Mouse (Mus musculus) liver, embryonic 16.5 days (tissue): Measurements from ENCODE around the gene Yy2. TPM values are rescaled to one million over a fixed set of nuclear protein-coding genes. Genes with fewer than 3 reads are reported as not detected.

ENCODE experiments used
- ATAC-seq: fragments of 200-750 bp; cut with Nextera tagmentation; 2 replicates; pipeline ENCODE4 v1.8.0; 2017; ENCODE audit warnings: low read depth, mild to moderate bottlenecking, moderate number of reproducible peaks, moderate library complexity
- H3K27ac ChIP-seq: fragments of 300-500 bp; sonication (generic); 2 replicates; pipeline ENCODE4 v1.5.1; 2014; ENCODE audit warnings: mild to moderate bottlenecking, low read length
- H3K27me3 ChIP-seq: fragments of 300-500 bp; sonication (generic); 2 replicates; pipeline ENCODE4 v1.6.1; 2014; ENCODE audit warnings: low read depth, low read length, mixed read lengths; ENCODE audit not compliant: control insufficient read depth, insufficient read depth
- H3K36me3 ChIP-seq: fragments of 300-500 bp; sonication (generic); 2 replicates; pipeline ENCODE4 v1.6.1; 2014; ENCODE audit warnings: mild to moderate bottlenecking; ENCODE audit not compliant: control insufficient read depth, insufficient read depth
- H3K4me1 ChIP-seq: fragments of 300-500 bp; sonication (generic); 2 replicates; pipeline ENCODE4 v1.6.1; 2014; ENCODE audit warnings: low read depth, low read length, mixed read lengths; ENCODE audit not compliant: control insufficient read depth
- H3K4me2 ChIP-seq: fragments of 300-500 bp; sonication (generic); 2 replicates; pipeline ENCODE4 v1.6.1; 2014; ENCODE audit warnings: low read depth, low read length, mixed read lengths
- H3K4me3 ChIP-seq: fragments of 300-500 bp; sonication (generic); 2 replicates; pipeline ENCODE4 v1.5.1; 2014; ENCODE audit warnings: low read depth, mild to moderate bottlenecking, low read length
- H3K9ac ChIP-seq: fragments of 300-500 bp; sonication (generic); 2 replicates; pipeline ENCODE4 v1.6.1; 2014; ENCODE audit warnings: low read depth, low read length
- H3K9me3 ChIP-seq: fragments of 300-500 bp; sonication (generic); replicated peaks from 2 replicates; pipeline ENCODE4 v1.6.1; 2016; ENCODE audit warnings: low read length; ENCODE audit not compliant: control insufficient read depth
- WGBS: fragments of 180-500 bp; shearing (Covaris S2); extraction: QIAGEN DNeasy Blood & Tissue Kit; methylation state at CpG from one replicate; pipeline ENCODE4 v1.1.7; 2014; ENCODE audit not compliant: insufficient replicate concordance; 5-methylcytosine and 5-hydroxymethylcytosine counted together
- polyA plus RNA-seq: library from polyadenylated mRNA; unstranded; fragments of >200 nt; fragmentation: Nextera tagmentation; extraction: Ambion mirVana; gene quantifications from 2 replicates; pipeline ENCODE4 v1.2.1, GENCODE M21; 2015

Yy2 gene
- polyA plus RNA-seq, 1 experiment from 2014 or later: 0.86 TPM

- H3K4me1 ChIP-seq: no peaks in the 10 kb centered on the region
- H3K9ac ChIP-seq: no peak overlapping the region
- no peak for ATAC-seq
- no peaks in the 10 kb centered on the region for H3K27me3 ChIP-seq
- H3K27ac ChIP-seq: no peak overlapping the region
- no peak overlapping the region for H3K4me3 ChIP-seq
- no peak overlapping the region for H3K4me2 ChIP-seq
- H3K9me3 ChIP-seq: no peaks in the 10 kb centered on the region
- no peaks in the 10 kb centered on the region for H3K36me3 ChIP-seq
Observed at GRCm38 (mm10) chrX:157586397-157586796, 17.6 kb upstream of the Yy2 start.

- H3K9ac ChIP-seq: no peak overlapping the region
- ATAC-seq: no peak
- H3K4me1 ChIP-seq: no peaks in the 10 kb centered on the region
- no peak overlapping the region for H3K4me3 ChIP-seq
- H3K27ac ChIP-seq: no peak overlapping the region
- H3K4me2 ChIP-seq: no peak overlapping the region
- no peaks in the 10 kb centered on the region for H3K9me3 ChIP-seq
- WGBS: 73% methylated on average over 6 of the region's 6 CpGs
- no peaks in the 10 kb centered on the region for H3K27me3 ChIP-seq
- H3K36me3 ChIP-seq: no peaks in the 10 kb centered on the region
Observed at GRCm38 (mm10) chrX:157579108-157579614, 10.4 kb upstream of the Yy2 start.

GRCm38 (mm10) chrX:157574683-157575082, 5.9 kb upstream of the Yy2 start:
- WGBS: 64% methylated on average over 2 of the region's 2 CpGs

GRCm38 (mm10) chrX:157563794-157564193, 5.0 kb downstream of the Yy2 start:
- no peaks in the 10 kb centered on the region for H3K9me3 ChIP-seq
- no peak for ATAC-seq
- H3K4me1 ChIP-seq: no peaks in the 10 kb centered on the region
- no peak overlapping the region for H3K4me3 ChIP-seq
- H3K4me2 ChIP-seq: no peak overlapping the region
- WGBS: 66% methylated on average over 10 of the region's 10 CpGs
- H3K27ac ChIP-seq: no peak overlapping the region
- no peaks in the 10 kb centered on the region for H3K27me3 ChIP-seq
- H3K9ac ChIP-seq: no peak overlapping the region
- no peaks in the 10 kb centered on the region for H3K36me3 ChIP-seq

More at GRCm38 (mm10) chrX:157574683-157575082, 5.9 kb upstream of the Yy2 start:
- no peaks in the 10 kb centered on the region for H3K36me3 ChIP-seq
- H3K9me3 ChIP-seq: no peaks in the 10 kb centered on the region
- no peak overlapping the region for H3K27ac ChIP-seq
- H3K4me3 ChIP-seq: no peak overlapping the region
- ATAC-seq: no peak
- H3K4me1 ChIP-seq: no peaks in the 10 kb centered on the region
- H3K27me3 ChIP-seq: no peaks in the 10 kb centered on the region
- H3K4me2 ChIP-seq: no peak overlapping the region
- no peak overlapping the region for H3K9ac ChIP-seq

- no peak overlapping the region for H3K4me3 ChIP-seq
- H3K4me1 ChIP-seq: no peaks in the 10 kb centered on the region
- no peaks in the 10 kb centered on the region for H3K36me3 ChIP-seq
- no peak overlapping the region for H3K9ac ChIP-seq
- 36% methylated on average over 3 of the region's 3 CpGs for WGBS
- peak; percentile 78; the same call in 1 of the 2 replicates for ATAC-seq
- no peaks in the 10 kb centered on the region for H3K27me3 ChIP-seq
- no peak overlapping the region for H3K27ac ChIP-seq
- no peak overlapping the region for H3K4me2 ChIP-seq
- no peaks in the 10 kb centered on the region for H3K9me3 ChIP-seq
Observed at GRCm38 (mm10) chrX:157547082-157547481, 21.7 kb downstream of the Yy2 start.

Other genes starting within 250 kb of the Yy2 start
- gene Phex, start 153.7 kb downstream of the Yy2 start, polyA plus RNA-seq: not detected in 2 replicates
- gene Sms, start 76.7 kb downstream of the Yy2 start, polyA plus RNA-seq: 12.5 and 12.9 TPM in 2 replicates
- gene Mbtps2, start 29.7 kb upstream of the Yy2 start, polyA plus RNA-seq: 4.1 and 4.3 TPM in 2 replicates
- gene Smpx, start 129.9 kb upstream of the Yy2 start, polyA plus RNA-seq: 3.0 and 5.1 TPM in 2 replicates
- gene Klhl34, start 249.4 kb upstream of the Yy2 start, polyA plus RNA-seq: not detected in 2 replicates